ENCODE assay signal across 22 mouse cellular contexts in genomic region chr2:126961696-126962095, GRCm38 (mm10). TPM values are rescaled to one million over a fixed set of nuclear protein-coding genes. Genes with fewer than 3 reads are reported as not detected.
DNase-seq lines count a peak whose midpoint lies in the region; ATAC-seq and TF ChIP-seq lines count a peak whose summit lies in the region.
"Had no signal": no experiment of that assay in that cellular context is flagged by ENCODE, and none has a peak within 500 bp of the region (broad histone marks: within the 10 kb centered on the region; RNA-seq: fewer than 3 reads in every experiment).

No protein-coding gene starts in this region.

- no peak overlapping the region for H3K4me3 ChIP-seq in intestine, postnatal 0 days (ENCODE audit: low read depth, low read length)
- no peak overlapping the region for H3K4me3 ChIP-seq in limb, embryonic 10.5 days
- no peak overlapping the region for H3K4me3 ChIP-seq in midbrain, embryonic 10.5 days
- H3K4me3 ChIP-seq: embryonic facial prominence, embryonic 12.5 days; forebrain, embryonic 15.5 days; heart, adult 2 months; heart, embryonic 15.5 days; hindbrain, embryonic 10.5 days had no signal

- no peak overlapping the region for H3K27ac ChIP-seq in intestine, postnatal 0 days (ENCODE audit: low read depth, low read length)
- no peak overlapping the region for H3K27ac ChIP-seq in limb, embryonic 10.5 days
- H3K27ac ChIP-seq in midbrain, embryonic 10.5 days (replicated peaks): no peak overlapping the region
- H3K27ac ChIP-seq: embryonic facial prominence, embryonic 12.5 days; forebrain, embryonic 15.5 days; heart, adult 2 months; heart, embryonic 15.5 days; hindbrain, embryonic 10.5 days; hindbrain, embryonic 14.5 days had no signal

- peak; percentile 63 for DNase-seq in heart, adult 11 months
- DNase-seq in heart, postnatal 25 days (ENCODE audit: low spot score): no peak
- peak; percentile 58 to 82 for DNase-seq in kidney, adult 8-10 months
- no peak for DNase-seq in kidney, postnatal 10 days
- no peak for DNase-seq in limb, embryonic 10.5 days (ENCODE audit: low spot score)
- no peak for DNase-seq in midbrain, embryonic 10.5 days (ENCODE audit: low spot score)
- DNase-seq: adrenal gland, adult 8-10 months; adrenal gland, postnatal 36 days; B cell, adult 2 months; cerebellum, adult 9-10 months; cerebellum, postnatal 25 days; heart, adult 2 months; heart, postnatal 14 days had no signal

- no peak overlapping the region for H3K4me2 ChIP-seq in intestine, postnatal 0 days (replicated peaks; ENCODE audit: low read depth)
- H3K4me2 ChIP-seq: embryonic facial prominence, embryonic 12.5 days; forebrain, embryonic 15.5 days; heart, embryonic 11.5 days; heart, embryonic 15.5 days; hindbrain, embryonic 14.5 days had no signal

- intact Hi-C loops in heart, postnatal 25 days (cut with DNase I): no loop called here

- peak; percentile 72 for ATAC-seq in intestine, postnatal 0 days
- ATAC-seq: CD4-positive, CD25-positive, alpha-beta regulatory T cell, adult 4 months; forebrain, embryonic 15.5 days had no signal

- no peaks in the 10 kb centered on the region for H3K36me3 ChIP-seq in intestine, postnatal 0 days (ENCODE audit: control insufficient read depth, insufficient read depth)
- H3K36me3 ChIP-seq in limb, embryonic 10.5 days: no peaks in the 10 kb centered on the region
- H3K36me3 ChIP-seq in midbrain, embryonic 10.5 days: no peaks in the 10 kb centered on the region
- H3K36me3 ChIP-seq: embryonic facial prominence, embryonic 12.5 days; forebrain, embryonic 15.5 days; G1E; heart, embryonic 15.5 days; hindbrain, embryonic 10.5 days had no signal

- WGBS in intestine, postnatal 0 days: 30% methylated on average over 2 of the region's 2 CpGs
- 74% methylated on average over 2 of the region's 2 CpGs for WGBS in limb, embryonic 10.5 days
- WGBS in midbrain, embryonic 10.5 days: 82% methylated on average over 2 of the region's 2 CpGs

- no peak overlapping the region for H3K9ac ChIP-seq in intestine, postnatal 0 days (ENCODE audit: low read depth, low read length)
- H3K9ac ChIP-seq: embryonic facial prominence, embryonic 12.5 days; forebrain, embryonic 15.5 days; heart, embryonic 15.5 days; hindbrain, embryonic 14.5 days had no signal

- H3K27me3 ChIP-seq in intestine, postnatal 0 days (replicated peaks; ENCODE audit: control insufficient read depth, insufficient read depth, low read length): no peaks in the 10 kb centered on the region
- no peaks in the 10 kb centered on the region for H3K27me3 ChIP-seq in limb, embryonic 10.5 days (ENCODE audit: low read depth, poor library complexity, severe bottlenecking)
- no peaks in the 10 kb centered on the region for H3K27me3 ChIP-seq in midbrain, embryonic 10.5 days (ENCODE audit: low read depth, poor library complexity, severe bottlenecking)
- H3K27me3 ChIP-seq: embryonic facial prominence, embryonic 12.5 days; forebrain, embryonic 15.5 days; heart, embryonic 15.5 days had no signal

- no peak for TF ChIP-seq CTCF in intestine, postnatal 0 days (IDR thresholded peaks at IDR 0.05; ENCODE audit: low read depth)

- H3K9me3 ChIP-seq in intestine, postnatal 0 days (ENCODE audit: control insufficient read depth): no peaks in the 10 kb centered on the region
- H3K9me3 ChIP-seq in limb, embryonic 10.5 days (replicated peaks): no peaks in the 10 kb centered on the region
- no peaks in the 10 kb centered on the region for H3K9me3 ChIP-seq in midbrain, embryonic 10.5 days (replicated peaks)
- H3K9me3 ChIP-seq: embryonic facial prominence, embryonic 12.5 days; forebrain, embryonic 15.5 days; G1E; heart, embryonic 15.5 days; hindbrain, embryonic 10.5 days had no signal

- no peaks in the 10 kb centered on the region; the same call in 1 of the 2 replicates for H3K4me1 ChIP-seq in intestine, postnatal 0 days (replicated peaks; ENCODE audit: control insufficient read depth, insufficient read depth, low read length)
- no peaks in the 10 kb centered on the region for H3K4me1 ChIP-seq in limb, embryonic 10.5 days
- no peaks in the 10 kb centered on the region for H3K4me1 ChIP-seq in midbrain, embryonic 10.5 days
- H3K4me1 ChIP-seq: embryonic facial prominence, embryonic 12.5 days; forebrain, embryonic 15.5 days; heart, embryonic 15.5 days; hindbrain, embryonic 10.5 days had no signal

RNA-seq across cellular contexts. Expression of gene Sppl2a, which starts 28.7 kb away (rescaled TPM):
- total RNA-seq in heart, postnatal 25 days (2021): 10 to 100 TPM; 45.3 to 53.2 TPM
- polyA plus RNA-seq in intestine, postnatal 0 days (2015; fragmentation: Nextera tagmentation; extraction: Ambion mirVana): 77.3 and 87.4 TPM in 2 replicates
- 24.6 and 34.7 TPM in 2 replicates for polyA plus RNA-seq in limb, embryonic 10.5 days (2016; fragmentation: Nextera tagmentation; extraction: Ambion mirVana)
- 30.3 and 35.5 TPM in 2 replicates for polyA plus RNA-seq in midbrain, embryonic 10.5 days (2016; fragmentation: Nextera tagmentation; extraction: Ambion mirVana)

RNA-seq across cellular contexts. Expression of gene Ap4e1, which starts 46.8 kb away (rescaled TPM):
- total RNA-seq in heart, postnatal 25 days (2021): 1 to 10 TPM; 7.0 to 7.2 TPM
- polyA plus RNA-seq in intestine, postnatal 0 days (2015; fragmentation: Nextera tagmentation; extraction: Ambion mirVana): 2.3 and 3.2 TPM in 2 replicates
- 12.5 and 13.9 TPM in 2 replicates for polyA plus RNA-seq in limb, embryonic 10.5 days (2016; fragmentation: Nextera tagmentation; extraction: Ambion mirVana)
- 13.4 and 13.6 TPM in 2 replicates for polyA plus RNA-seq in midbrain, embryonic 10.5 days (2016; fragmentation: Nextera tagmentation; extraction: Ambion mirVana)

Comparison
In these comparisons a context has a peak if more than half of its experiments do, and no peak if none do; other contexts are left out.
1. DNase-seq: peak in heart, adult 11 months (single experiment) and kidney, adult 8-10 months (2 of 2); none in heart, postnatal 25 days (single experiment), kidney, postnatal 10 days (single experiment), limb, embryonic 10.5 days (single experiment) and midbrain, embryonic 10.5 days (single experiment).